Mouse (Mus musculus) adrenal gland (tissue): ENCODE data around the gene Vmn1r83.

Experiments
- intact Hi-C: fragments of 180-260 bp; cut with DNase I; formaldehyde crosslinking; loops from one replicate; pipeline ENCODE4 v1.15.1; 2025
- long read RNA-seq, 2 experiments: library from polyadenylated mRNA; unstranded; transcript quantifications; one replicate each; pipeline ENCODE4 v2.0.0; 2020; ENCODE audit warnings: borderline replicate concordance in 1 of 2; ENCODE audit not compliant: insufficient replicate concordance in 1 of 2
- microRNA-seq, 2 experiments: library from miRNA; unstranded; fragments of <30 nt; microRNA quantifications; one replicate each; pipeline ENCODE4; 2019

Gene Vmn1r83
- long read RNA-seq, experiment 1: 0 reads
- long read RNA-seq, experiment 2: 0 reads

DNA sequence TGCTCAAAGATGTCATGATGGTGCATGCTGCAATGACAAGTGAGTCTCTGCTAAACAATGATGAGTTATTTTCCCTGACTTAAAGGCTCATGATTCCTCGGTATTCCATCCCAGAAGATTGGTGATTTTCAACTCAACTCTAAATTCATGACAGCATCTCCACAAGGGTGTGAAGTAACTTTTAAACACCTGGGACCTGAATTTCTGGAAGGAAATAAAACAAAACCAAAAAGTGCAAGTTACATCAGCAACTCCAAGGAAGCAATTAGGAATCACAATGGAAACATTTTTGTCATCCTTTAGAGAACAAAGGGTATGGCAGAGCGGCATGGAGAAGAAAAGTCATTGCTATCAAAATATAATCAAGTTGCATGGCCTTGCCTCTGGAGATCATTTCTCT is at the start of gene Vmn1r83:
Gene Vmn1r83 (minus strand): TSS at position 101 of the 400 bp plus-strand sequence.
- intact Hi-C loops: no loop called here

- intact Hi-C loops: no loop called here
Observed at GRCm38 (mm10) chr7:12369173-12369572, 39.9 kb upstream of the Vmn1r83 start, which contains the start of gene Vmn1r84. TSS of gene Vmn1r84 (minus strand) at chr7:12369273.

- intact Hi-C loops: no loop called here
Observed at GRCm38 (mm10) chr7:12300130-12300529, 29.2 kb downstream of the Vmn1r83 start, which contains the start of gene Vmn1r82. TSS of gene Vmn1r82 (plus strand) at chr7:12300430.

Small RNA genes lying within 50 kb of the gene (microRNA-seq; reads per million reads assigned to microRNA genes)
- gene Gm23521: 0 reads per million in 2 experiments
